Mouse (Mus musculus) intestine, embryonic 15.5 days (tissue): ENCODE results near the gene Fam189a1. TPM values are rescaled to one million over a fixed set of nuclear protein-coding genes. Genes with fewer than 3 reads are reported as not detected.
A peak's percentile ranks its signal among the peaks of the same experiment; 100 is the strongest.

Source experiments
- ATAC-seq: fragments of 200-750 bp; cut with Nextera tagmentation; 2 replicates; pipeline ENCODE4 v1.8.0; 2017; ENCODE audit warnings: moderate TSS enrichment, moderate library complexity
- H3K27ac ChIP-seq: fragments of 300-500 bp; sonication (generic); 2 replicates; pipeline ENCODE4 v1.5.1; 2015; ENCODE audit warnings: mild to moderate bottlenecking, inconsistent platforms
- H3K27me3 ChIP-seq: fragments of 300-500 bp; sonication (generic); replicated peaks from 2 replicates; pipeline ENCODE4 v1.6.1; 2015; ENCODE audit warnings: inconsistent platforms
- H3K36me3 ChIP-seq: fragments of 300-500 bp; sonication (generic); 2 replicates; pipeline ENCODE4 v1.6.1; 2015; ENCODE audit warnings: inconsistent platforms
- H3K4me1 ChIP-seq: fragments of 300-500 bp; sonication (generic); replicated peaks from 2 replicates; pipeline ENCODE4 v1.6.1; 2015; ENCODE audit warnings: inconsistent platforms
- H3K4me2 ChIP-seq: fragments of 300-500 bp; sonication (generic); replicated peaks from 2 replicates; pipeline ENCODE4 v1.6.1; 2015; ENCODE audit warnings: mild to moderate bottlenecking, inconsistent platforms
- H3K4me3 ChIP-seq: fragments of 300-500 bp; sonication (generic); replicated peaks from 2 replicates; pipeline ENCODE4 v1.5.1; 2015; ENCODE audit warnings: inconsistent platforms
- H3K9ac ChIP-seq: fragments of 300-500 bp; sonication (generic); 2 replicates; pipeline ENCODE4 v1.6.1; 2015; ENCODE audit warnings: inconsistent platforms
- H3K9me3 ChIP-seq: fragments of 300-500 bp; sonication (generic); 2 replicates; pipeline ENCODE4 v1.6.1; 2016; ENCODE audit warnings: inconsistent platforms
- WGBS: fragments of 180-500 bp; shearing (Covaris S2); methylation state at CpG from one replicate; pipeline ENCODE4 v1.1.7; 2015; 5-methylcytosine and 5-hydroxymethylcytosine counted together
- polyA plus RNA-seq: library from polyadenylated mRNA; unstranded; fragments of >200 nt; fragmentation: Nextera tagmentation; extraction: Ambion mirVana; gene quantifications from 2 replicates; pipeline ENCODE4 v1.2.1, GENCODE M21; 2015

The Fam189a1 gene
- 1.4 TPM in 2 replicates for polyA plus RNA-seq

- H3K9me3 ChIP-seq, result no peaks in the 10 kb centered on the region
- peak within 1 kb of the TSS; percentile 54 for H3K9ac ChIP-seq
- H3K27ac ChIP-seq, result no peak within 1 kb of the TSS
- WGBS, result under 1% methylated on average over 38 of the region's 50 CpGs
- 0 out of 2 replicates have a peak, but pooled peaks cover 7% of the 10 kb centered on the region for H3K4me1 ChIP-seq
- H3K27me3 ChIP-seq, result peaks cover 39% of the 10 kb centered on the region
- no peaks in the 10 kb centered on the region for H3K36me3 ChIP-seq
- peak; percentile 85 for ATAC-seq
- H3K4me3 ChIP-seq, result peak within 1 kb of the TSS; percentile 63
- H3K4me2 ChIP-seq, result peak within 1 kb of the TSS; percentile 99
Measured at GRCm38 (mm10) chr7:65156514-65156911, at the start of gene Fam189a1. Gene Fam189a1 (minus strand): TSS chr7:65156570.

- Histone ChIP-seq H3K4me1 (no peaks in the 10 kb centered on the region), H3K9me3 (no peaks in the 10 kb centered on the region), H3K36me3 (no peaks in the 10 kb centered on the region), H3K4me2 (no peak overlapping the region), H3K9ac (no peak overlapping the region), H3K4me3 (no peak overlapping the region), H3K27ac (no peak overlapping the region), H3K27me3 (no peaks in the 10 kb centered on the region)
- no peak for ATAC-seq
- WGBS, result 73% methylated on average over 6 of the region's 6 CpGs
Measured at GRCm38 (mm10) chr7:65206021-65206420, 49.7 kb upstream of the Fam189a1 start.

DNA sequence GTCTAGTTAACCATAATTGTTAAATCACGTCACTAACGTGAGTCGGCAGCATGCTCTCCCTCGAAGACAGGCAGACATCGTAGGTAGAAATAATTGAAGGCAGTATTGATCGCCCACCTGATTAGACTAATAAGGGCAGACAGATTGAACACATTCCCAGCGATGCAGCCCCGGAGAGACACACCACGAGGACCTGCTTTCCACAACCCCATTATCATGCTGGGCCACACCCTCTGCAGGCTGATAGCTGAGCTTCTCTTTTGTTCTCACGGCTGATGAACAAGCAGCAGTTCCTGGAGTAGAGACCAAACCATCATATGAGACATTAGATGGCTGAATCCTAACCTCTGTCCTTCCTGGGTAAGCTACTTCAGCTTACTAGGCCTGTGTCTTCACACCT is 46.3 kb upstream of the Fam189a1 start:
- Histone ChIP-seq H3K4me3 (no peak overlapping the region), H3K36me3 (no peaks in the 10 kb centered on the region), H3K27me3 (no peaks in the 10 kb centered on the region), H3K27ac (no peak overlapping the region), H3K4me1 (no peaks in the 10 kb centered on the region), H3K9me3 (no peaks in the 10 kb centered on the region), H3K9ac (no peak overlapping the region), H3K4me2 (no peak overlapping the region)
- 80% methylated on average over 10 of the region's 10 CpGs for WGBS
- no peak for ATAC-seq

GRCm38 (mm10) chr7:65180694-65181093 is 24.3 kb upstream of the Fam189a1 start:
- no peak overlapping the region for H3K4me3 ChIP-seq
- H3K36me3 ChIP-seq, result no peaks in the 10 kb centered on the region
- H3K27ac ChIP-seq, result no peak overlapping the region
- WGBS, result 50% methylated on average over 5 of the region's 5 CpGs
- no peak for ATAC-seq
- H3K4me2 ChIP-seq, result no peak overlapping the region
- H3K9ac ChIP-seq, result no peak overlapping the region
- no peaks in the 10 kb centered on the region for H3K9me3 ChIP-seq
- H3K4me1 ChIP-seq, result no peaks in the 10 kb centered on the region
- H3K27me3 ChIP-seq, result no peaks in the 10 kb centered on the region

DNA sequence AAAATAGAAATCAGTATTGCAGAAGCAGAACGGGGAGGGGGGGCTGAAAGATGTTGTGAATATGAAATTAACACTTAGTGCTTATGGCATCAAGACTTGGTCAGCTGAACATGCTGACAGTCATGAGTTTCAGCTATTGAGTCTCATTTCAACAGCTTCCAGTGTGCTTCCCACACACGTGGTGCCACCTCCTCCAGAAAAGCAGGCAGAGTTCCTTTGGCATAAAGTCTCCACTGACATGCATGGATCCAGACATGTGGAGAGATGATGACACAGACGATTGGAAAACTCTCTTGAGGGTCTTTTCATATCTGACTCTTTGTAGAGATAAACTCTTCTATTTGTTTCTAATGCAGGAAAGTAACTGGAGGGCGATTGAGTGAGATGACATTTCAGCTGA is 14.4 kb upstream of the Fam189a1 start:
- no peak overlapping the region for H3K4me2 ChIP-seq
- H3K9ac ChIP-seq, result no peak overlapping the region
- no peaks in the 10 kb centered on the region for H3K27me3 ChIP-seq
- ATAC-seq, result no peak
- H3K27ac ChIP-seq, result no peak overlapping the region
- H3K9me3 ChIP-seq, result no peaks in the 10 kb centered on the region
- 81% methylated on average over 4 of the region's 4 CpGs for WGBS
- H3K4me1 ChIP-seq, result no peaks in the 10 kb centered on the region
- no peaks in the 10 kb centered on the region for H3K36me3 ChIP-seq
- H3K4me3 ChIP-seq, result no peak overlapping the region

DNA sequence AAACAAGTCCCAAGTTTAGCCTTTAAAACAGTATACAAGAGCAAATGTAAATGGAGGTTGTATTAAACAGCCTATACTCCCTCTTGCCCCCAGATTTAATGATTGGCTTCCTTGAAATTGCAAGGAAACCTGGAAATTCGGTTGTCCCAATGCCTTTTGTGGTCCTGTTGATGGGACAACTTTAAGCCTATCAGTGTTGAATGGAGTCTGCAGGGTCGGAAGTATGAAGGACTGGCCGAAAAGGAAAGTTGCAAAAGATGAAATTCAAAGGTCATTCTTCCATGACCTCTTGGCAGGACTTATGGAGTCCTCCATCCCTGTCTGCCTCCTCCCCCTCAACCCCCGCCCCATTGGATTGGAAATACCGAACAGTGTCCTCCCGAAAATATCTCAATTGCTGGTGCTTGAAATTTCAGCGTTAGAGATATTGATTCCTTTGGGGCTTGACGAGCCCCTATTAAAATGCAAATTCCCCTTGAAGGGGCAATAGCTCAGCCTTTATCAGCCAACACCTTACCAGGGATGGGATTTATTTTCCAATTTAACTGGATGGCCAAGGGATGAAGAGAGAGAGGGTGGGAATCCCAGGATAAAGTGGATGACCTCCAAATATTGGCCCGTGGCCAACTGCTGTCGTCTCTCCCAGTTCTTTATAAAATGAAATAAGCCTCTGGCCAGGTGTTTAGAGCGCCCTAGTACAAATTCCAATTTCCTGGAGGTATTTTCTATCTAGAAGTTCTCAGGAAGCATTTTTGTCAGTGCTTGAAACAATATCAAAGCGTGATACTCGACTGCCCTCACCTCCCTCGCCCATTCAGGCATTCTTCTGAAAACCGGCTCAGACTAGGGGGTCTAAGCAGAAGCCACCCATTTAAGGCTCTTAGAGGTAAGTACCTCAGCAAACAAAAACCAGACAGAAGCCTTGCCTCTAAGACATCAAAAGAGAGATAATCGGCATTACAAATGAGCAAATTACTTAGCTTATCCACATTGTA is 958 bp upstream of the Fam189a1 start:
- no peak for ATAC-seq
- Histone ChIP-seq H3K4me1 (0 out of 2 replicates have a peak, but pooled peaks cover 7% of the 10 kb centered on the region), H3K4me3 (peak overlapping the region; percentile 63; the same call in 1 of the 2 replicates), H3K4me2 (peak overlapping the region; percentile 99), H3K36me3 (no peaks in the 10 kb centered on the region), H3K9me3 (no peaks in the 10 kb centered on the region), H3K27ac (no peak overlapping the region), H3K9ac (no peak overlapping the region), H3K27me3 (peaks cover 39% of the 10 kb centered on the region)
- WGBS, result 13% methylated on average over 16 of the region's 16 CpGs

- H3K27ac ChIP-seq, result no peak overlapping the region
- peaks cover 39% of the 10 kb centered on the region for H3K27me3 ChIP-seq
- no peaks in the 10 kb centered on the region for H3K36me3 ChIP-seq
- peak; percentile 72 for ATAC-seq
- H3K4me3 ChIP-seq, result peak overlapping the region; percentile 63
- H3K4me1 ChIP-seq, result 0 out of 2 replicates have a peak, but pooled peaks cover 7% of the 10 kb centered on the region
- peak overlapping the region; percentile 99 for H3K4me2 ChIP-seq
- H3K9me3 ChIP-seq, result no peaks in the 10 kb centered on the region
- WGBS, result under 1% methylated on average over 120 of the region's 122 CpGs
- H3K9ac ChIP-seq, result peak overlapping the region; percentile 54
Measured at GRCm38 (mm10) chr7:65155628-65156513, 499 bp downstream of the Fam189a1 start.

- Histone ChIP-seq H3K9ac (no peak overlapping the region), H3K4me2 (no peak overlapping the region), H3K27ac (no peak overlapping the region), H3K9me3 (no peaks in the 10 kb centered on the region), H3K4me1 (0 out of 2 replicates have a peak, but pooled peaks cover 7% of the 10 kb centered on the region), H3K27me3 (peaks cover 39% of the 10 kb centered on the region), H3K36me3 (no peaks in the 10 kb centered on the region), H3K4me3 (no peak overlapping the region)
- 19% methylated on average over 7 of the region's 7 CpGs for WGBS
- no peak for ATAC-seq
Measured at GRCm38 (mm10) chr7:65154576-65154975, 1.8 kb downstream of the Fam189a1 start.

DNA sequence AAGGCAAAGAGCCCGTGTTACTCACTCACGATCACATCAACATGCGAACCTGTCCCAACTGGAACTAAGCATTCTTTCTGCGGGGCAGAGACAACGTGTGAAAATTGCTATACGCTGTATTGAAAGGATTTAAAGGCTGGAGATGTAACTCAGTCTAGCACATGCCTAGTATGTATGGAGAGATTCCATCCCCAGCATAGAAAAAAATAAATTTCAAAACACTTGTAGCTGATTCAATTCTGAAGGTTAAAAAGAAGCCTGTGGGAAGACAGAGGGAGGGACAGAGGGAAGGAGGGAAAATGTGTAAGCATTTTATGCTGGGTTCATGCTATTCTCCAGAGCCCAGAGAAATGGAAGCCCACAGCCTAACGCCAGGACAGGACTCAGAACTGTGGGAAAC is 2.5 kb downstream of the Fam189a1 start:
- H3K4me2 ChIP-seq, result no peak overlapping the region
- no peak for ATAC-seq
- H3K4me1 ChIP-seq, result 0 out of 2 replicates have a peak, but pooled peaks cover 7% of the 10 kb centered on the region
- peaks cover 39% of the 10 kb centered on the region for H3K27me3 ChIP-seq
- no peak overlapping the region for H3K27ac ChIP-seq
- no peak overlapping the region for H3K4me3 ChIP-seq
- H3K9ac ChIP-seq, result no peak overlapping the region
- no peaks in the 10 kb centered on the region for H3K36me3 ChIP-seq
- no peaks in the 10 kb centered on the region for H3K9me3 ChIP-seq
- WGBS, result 79% methylated on average over 7 of the region's 7 CpGs

DNA sequence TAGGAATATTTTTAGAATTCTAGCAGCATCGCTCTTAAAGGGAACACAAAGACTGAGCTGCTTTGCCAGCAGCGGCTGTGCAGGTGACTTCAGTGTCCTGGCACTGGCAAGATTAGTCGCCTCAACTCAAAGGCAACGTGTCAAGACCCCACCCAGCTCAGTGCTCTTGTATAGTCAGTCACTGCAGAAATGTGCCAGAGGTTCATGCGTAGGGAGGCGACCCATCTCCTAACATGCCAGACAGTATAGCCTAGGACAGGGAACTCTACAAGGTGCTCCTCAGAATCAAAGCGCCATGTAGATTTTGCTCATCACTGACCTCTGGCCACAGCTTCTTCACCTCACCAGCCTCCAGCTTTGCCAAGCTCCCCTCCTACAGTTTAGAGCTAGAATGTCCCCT is 4.8 kb downstream of the Fam189a1 start:
- Histone ChIP-seq H3K4me3 (no peak overlapping the region), H3K9me3 (no peaks in the 10 kb centered on the region), H3K36me3 (no peaks in the 10 kb centered on the region), H3K4me1 (0 out of 2 replicates have a peak, but pooled peaks cover 5% of the 10 kb centered on the region), H3K9ac (no peak overlapping the region), H3K27ac (no peak overlapping the region), H3K4me2 (no peak overlapping the region), H3K27me3 (peaks cover 19% of the 10 kb centered on the region)
- 92% methylated on average over 7 of the region's 7 CpGs for WGBS
- no peak for ATAC-seq

- 92% methylated on average over 9 of the region's 9 CpGs for WGBS
- Histone ChIP-seq H3K27ac (no peak overlapping the region), H3K4me2 (no peak overlapping the region), H3K9ac (no peak overlapping the region), H3K4me3 (no peak overlapping the region), H3K36me3 (no peaks in the 10 kb centered on the region), H3K4me1 (no peaks in the 10 kb centered on the region), H3K9me3 (no peaks in the 10 kb centered on the region), H3K27me3 (0 out of 2 replicates have a peak, but pooled peaks cover 4% of the 10 kb centered on the region)
- ATAC-seq, result no peak
Measured at GRCm38 (mm10) chr7:65149040-65149439, 7.3 kb downstream of the Fam189a1 start.

DNA sequence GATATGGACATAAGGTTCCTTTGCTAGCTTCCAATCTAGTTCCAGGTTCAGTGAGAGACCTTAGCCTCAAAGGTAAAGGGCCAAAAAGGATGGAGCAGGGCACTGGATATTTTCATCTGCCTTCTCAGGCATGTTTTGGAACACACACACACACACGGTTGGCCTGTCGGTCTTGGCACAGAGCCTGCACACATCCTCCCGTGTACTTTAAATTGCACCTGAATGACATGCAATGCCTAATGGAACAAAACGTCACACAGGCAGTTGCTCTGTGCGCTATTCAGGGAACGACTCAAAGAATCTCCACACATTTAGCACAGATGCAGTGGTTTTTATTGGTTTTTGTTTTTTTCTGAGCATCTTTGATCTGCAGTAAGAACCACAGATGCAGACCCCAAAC is 11.5 kb downstream of the Fam189a1 start:
- Histone ChIP-seq H3K36me3 (no peaks in the 10 kb centered on the region), H3K4me3 (no peak overlapping the region), H3K9ac (no peak overlapping the region), H3K9me3 (no peaks in the 10 kb centered on the region), H3K4me2 (no peak overlapping the region), H3K4me1 (no peaks in the 10 kb centered on the region), H3K27ac (no peak overlapping the region), H3K27me3 (no peaks in the 10 kb centered on the region)
- 56% methylated on average over 6 of the region's 6 CpGs for WGBS
- ATAC-seq, result no peak
